Mouse (Mus musculus) ES-E14 (cell line): Measurements from ENCODE around the gene 4930512M02Rik.

Source experiments
- CHD2 ChIP-seq: IDR thresholded peaks from 2 replicates; pipeline ENCODE4 v1.6.1; 2014; ENCODE audit warnings: mild to moderate bottlenecking, low read depth, low read length, inconsistent platforms
- HCFC1 ChIP-seq: IDR thresholded peaks from 2 replicates; pipeline ENCODE4 v1.6.1; 2012; ENCODE audit warnings: low read length, inconsistent platforms, borderline replicate concordance; ENCODE audit not compliant: insufficient read depth
- MAFK ChIP-seq: IDR thresholded peaks from 2 replicates; pipeline ENCODE4 v1.6.1; 2014; ENCODE audit warnings: mild to moderate bottlenecking, low read depth, low read length, inconsistent platforms; ENCODE audit not compliant: insufficient read depth
- ZC3H11A ChIP-seq: IDR thresholded peaks from 2 replicates; pipeline ENCODE4 v1.6.1; 2012; ENCODE audit warnings: low read depth, mild to moderate bottlenecking, inconsistent platforms, low read length, borderline replicate concordance
- ZNF384 ChIP-seq: IDR thresholded peaks from 2 replicates; pipeline ENCODE4 v1.6.1; 2012; ENCODE audit warnings: low read depth, low read length, inconsistent platforms

DNA sequence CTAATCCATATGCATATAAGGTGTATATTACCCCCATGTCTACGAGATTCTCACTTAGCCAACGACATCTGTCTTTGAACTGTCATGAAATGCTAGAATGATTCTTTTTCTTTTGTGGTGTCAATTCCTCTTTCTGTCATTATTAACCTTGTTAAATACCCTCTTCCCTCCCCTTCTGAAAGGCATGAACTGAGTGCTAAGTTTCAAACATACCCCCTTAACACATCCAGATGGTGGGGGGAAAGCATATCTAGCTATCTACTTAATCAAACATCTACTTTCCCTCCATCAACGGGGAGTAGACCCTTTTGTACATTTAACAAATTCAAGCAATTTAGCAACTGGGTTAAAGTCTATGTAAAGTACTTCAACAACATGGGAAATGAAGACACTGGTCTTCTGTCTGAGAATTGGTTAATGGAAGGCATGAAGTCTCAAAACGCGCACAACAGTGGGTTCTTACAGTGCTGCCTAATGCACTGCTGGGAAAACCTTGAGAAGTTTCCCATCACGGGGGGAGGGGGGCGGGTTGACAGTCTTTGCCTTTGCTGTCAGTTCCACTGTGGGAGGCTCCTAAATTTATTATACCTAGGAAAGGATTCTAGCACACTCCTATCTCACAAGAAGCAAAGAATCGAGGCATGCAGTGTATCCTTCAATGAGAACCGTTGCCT, 48.6 kb upstream of the 4930512M02Rik start:
- TF ChIP-seq CHD2, result no peak
- TF ChIP-seq ZC3H11A, result no peak
- no peak for TF ChIP-seq HCFC1
- no peak for TF ChIP-seq ZNF384
- no peak for TF ChIP-seq MAFK
